12 mouse cellular contexts compared by ENCODE assay signal in genomic region chr1:119196674-119197414, GRCm38 (mm10).
DNase-seq lines count a peak whose midpoint lies in the region; ATAC-seq and TF ChIP-seq lines count a peak whose summit lies in the region.
"Had no signal": no experiment of that assay in that cellular context is flagged by ENCODE, and none has a peak within 500 bp of the region (broad histone marks: within the 10 kb centered on the region; RNA-seq: fewer than 3 reads in every experiment).

No protein-coding gene starts in this region.

- peak overlapping the region; percentile 27 for H3K4me2 ChIP-seq in heart, embryonic 11.5 days
- H3K4me2 ChIP-seq in lung, embryonic 16.5 days (ENCODE audit: low read depth, low read length): no peak overlapping the region
- no peak overlapping the region for H3K4me2 ChIP-seq in liver, embryonic 14.5 days (ENCODE audit: low read depth)
- H3K4me2 ChIP-seq in stomach, embryonic 16.5 days (ENCODE audit: low read depth, low read length): peak overlapping the region; percentile 0; the same call in 1 of the 2 replicates
- H3K4me2 ChIP-seq: neural tube, embryonic 13.5 days had no signal

- H3K9me3 ChIP-seq in heart, embryonic 11.5 days (replicated peaks; ENCODE audit: control insufficient read depth, low read length): no peaks in the 10 kb centered on the region
- no peaks in the 10 kb centered on the region for H3K9me3 ChIP-seq in lung, embryonic 16.5 days (ENCODE audit: control insufficient read depth, low read length)
- no peaks in the 10 kb centered on the region for H3K9me3 ChIP-seq in liver, embryonic 14.5 days (ENCODE audit: control insufficient read depth, low read length)
- H3K9me3 ChIP-seq in stomach, embryonic 16.5 days (replicated peaks; ENCODE audit: control insufficient read depth, low read length): no peaks in the 10 kb centered on the region
- H3K9me3 ChIP-seq: neural tube, embryonic 13.5 days had no signal

- no peak overlapping the region for H3K9ac ChIP-seq in heart, embryonic 11.5 days (ENCODE audit: low read depth, low read length)
- no peak overlapping the region for H3K9ac ChIP-seq in lung, embryonic 16.5 days (ENCODE audit: low read length)
- H3K9ac ChIP-seq in liver, embryonic 14.5 days (replicated peaks): no peak overlapping the region
- no peak overlapping the region for H3K9ac ChIP-seq in stomach, embryonic 16.5 days (ENCODE audit: low read length)
- H3K9ac ChIP-seq: neural tube, embryonic 13.5 days had no signal

- TF ChIP-seq EP300 in liver, embryonic 14.5 days (IDR thresholded peaks at IDR 0.05; ENCODE audit: low read depth): no peak

- no peaks in the 10 kb centered on the region for H3K27me3 ChIP-seq in heart, embryonic 11.5 days (ENCODE audit: control insufficient read depth, insufficient read depth, low read length)
- no peaks in the 10 kb centered on the region for H3K27me3 ChIP-seq in lung, embryonic 16.5 days (ENCODE audit: control insufficient read depth, insufficient read depth, low read depth, low read length)
- H3K27me3 ChIP-seq in liver, embryonic 14.5 days (ENCODE audit: control insufficient read depth, insufficient read depth, low read length): no peaks in the 10 kb centered on the region
- H3K27me3 ChIP-seq in stomach, embryonic 16.5 days (ENCODE audit: control insufficient read depth, insufficient read depth, low read length): no peaks in the 10 kb centered on the region
- H3K27me3 ChIP-seq: neural tube, embryonic 13.5 days had no signal

- peaks cover 28% of the 10 kb centered on the region for H3K4me1 ChIP-seq in heart, embryonic 11.5 days (ENCODE audit: control insufficient read depth, insufficient read depth, low read length)
- H3K4me1 ChIP-seq in lung, embryonic 16.5 days (replicated peaks; ENCODE audit: control insufficient read depth, insufficient read depth, low read length): no peaks in the 10 kb centered on the region
- peaks cover 0 to 7% of the 10 kb centered on the region in 2 experiments; a peak in 2 of 4 replicates for H3K4me1 ChIP-seq in liver, embryonic 14.5 days (replicated peaks; ENCODE audit: control insufficient read depth in 2 of 2, insufficient read depth in 2 of 2, low read length in 1 of 2)
- H3K4me1 ChIP-seq in stomach, embryonic 16.5 days (ENCODE audit: control insufficient read depth, insufficient read depth, low read length): no peaks in the 10 kb centered on the region

- intact Hi-C loops in heart, postnatal 10 days (cut with DNase I): no loop called here
- intact Hi-C loops in left cerebral cortex, postnatal 14 days (cut with DNase I): no loop called here

- H3K36me3 ChIP-seq in heart, embryonic 11.5 days (ENCODE audit: control insufficient read depth, insufficient read depth, low read length): no peaks in the 10 kb centered on the region
- H3K36me3 ChIP-seq in lung, embryonic 16.5 days (ENCODE audit: control insufficient read depth, insufficient read depth, low read length): no peaks in the 10 kb centered on the region
- H3K36me3 ChIP-seq in liver, embryonic 14.5 days (replicated peaks; ENCODE audit: control insufficient read depth, insufficient read depth, low read depth): no peaks in the 10 kb centered on the region
- no peaks in the 10 kb centered on the region for H3K36me3 ChIP-seq in stomach, embryonic 16.5 days (ENCODE audit: control insufficient read depth, insufficient read depth, low read length)
- H3K36me3 ChIP-seq: neural tube, embryonic 13.5 days had no signal

- H3K27ac ChIP-seq in heart, embryonic 11.5 days (ENCODE audit: low read depth, low read length): peak overlapping the region; percentile 41; the same call in 1 of the 2 replicates
- H3K27ac ChIP-seq in lung, embryonic 16.5 days (ENCODE audit: low read length): no peak overlapping the region
- no peak overlapping the region for H3K27ac ChIP-seq in liver, embryonic 14.5 days
- H3K27ac ChIP-seq in stomach, embryonic 16.5 days (ENCODE audit: low read length): 0 out of 2 replicates have a peak overlapping the region, but pooled peaks have one; percentile 0
- H3K27ac ChIP-seq: neural tube, embryonic 13.5 days had no signal

- no peak overlapping the region for H3K4me3 ChIP-seq in heart, embryonic 11.5 days (ENCODE audit: low read depth, low read length)
- no peak overlapping the region for H3K4me3 ChIP-seq in lung, embryonic 16.5 days (ENCODE audit: low read length)
- H3K4me3 ChIP-seq in liver, embryonic 14.5 days (ENCODE audit: insufficient read depth in 1 of 2, low read depth in 2 of 2, low read length in 2 of 2): no peak overlapping the region
- no peak overlapping the region for H3K4me3 ChIP-seq in stomach, embryonic 16.5 days (replicated peaks; ENCODE audit: low read length)
- H3K4me3 ChIP-seq: neural tube, embryonic 13.5 days had no signal

- no peak for DNase-seq in heart, postnatal 10 days
- no peak for DNase-seq in lung, postnatal 25 days (ENCODE audit: low spot score)
- DNase-seq in liver, embryonic 14.5 days (ENCODE audit: low read depth in 3 of 3, low spot score in 3 of 3): no peak
- DNase-seq in frontal cortex, postnatal 25 days (ENCODE audit: low spot score in 2 of 2): no peak
- no peak for DNase-seq in left cerebral cortex, postnatal 14 days (ENCODE audit: low spot score in 2 of 2)
- DNase-seq: cerebellum, adult 11 months; layer of hippocampus, postnatal 36 days; right cerebral cortex, adult 18-20 months had no signal

- 57% methylated on average over 13 of the region's 13 CpGs for WGBS in heart, embryonic 11.5 days (ENCODE audit: insufficient replicate concordance)
- 33% methylated on average over 13 of the region's 13 CpGs for WGBS in lung, embryonic 16.5 days
- WGBS in liver, embryonic 14.5 days (ENCODE audit: insufficient replicate concordance): 46% methylated on average over 13 of the region's 13 CpGs
- 50% methylated on average over 13 of the region's 13 CpGs for WGBS in stomach, embryonic 16.5 days

- no peak for ATAC-seq in heart, embryonic 11.5 days (replicated peaks; ENCODE audit: insufficient number of reproducible peaks, low FRiP score, low TSS enrichment)
- 0 out of 2 replicates have a peak, but pooled peaks have one; percentile 18 for ATAC-seq in lung, embryonic 16.5 days (ENCODE audit: low read depth)
- peak; percentile 45; the same call in 1 of the 2 replicates for ATAC-seq in liver, embryonic 14.5 days (ENCODE audit: insufficient read depth)
- peak; percentile 41; the same call in 1 of the 2 replicates for ATAC-seq in stomach, embryonic 16.5 days (ENCODE audit: insufficient read depth, low FRiP score)

- no peak for TF ChIP-seq CTCF in liver, embryonic 14.5 days (IDR thresholded peaks at IDR 0.05; ENCODE audit: low read depth)

Comparison
In these comparisons a context has a peak if more than half of its experiments do, and no peak if none do; other contexts are left out.
1. H3K27ac ChIP-seq: peak in heart, embryonic 11.5 days (single experiment) and stomach, embryonic 16.5 days (single experiment); none in lung, embryonic 16.5 days (single experiment) and liver, embryonic 14.5 days (single experiment).
2. H3K4me2 ChIP-seq: peak in heart, embryonic 11.5 days (single experiment) and stomach, embryonic 16.5 days (single experiment); none in lung, embryonic 16.5 days (single experiment) and liver, embryonic 14.5 days (single experiment).